Mouse (Mus musculus) forebrain, embryonic 11.5 days (tissue): Measurements from ENCODE around the gene Neurl1a. TPM values are rescaled to one million over a fixed set of nuclear protein-coding genes. Genes with fewer than 3 reads are reported as not detected.

Experiments
- ATAC-seq: fragments of 200-750 bp; cut with Nextera tagmentation; replicated peaks from 2 replicates; pipeline ENCODE4 v1.8.0; 2017; ENCODE audit warnings: moderate TSS enrichment; ENCODE audit not compliant: low FRiP score
- DNase-seq: peaks from one replicate; pipeline ENCODE4 v3.0.0-alpha.2; 2017; ENCODE audit warnings: low spot score
- H3K27ac ChIP-seq: fragments of 300-500 bp; sonication (generic); 2 replicates; pipeline ENCODE4 v1.5.1; 2014; ENCODE audit warnings: low read depth, low read length
- H3K27me3 ChIP-seq: fragments of 300-500 bp; sonication (generic); 2 replicates; pipeline ENCODE4 v1.6.1; 2014; ENCODE audit warnings: mild to moderate bottlenecking, low read length, mixed read lengths; ENCODE audit not compliant: control insufficient read depth, insufficient read depth
- H3K36me3 ChIP-seq: fragments of 300-500 bp; sonication (generic); 2 replicates; pipeline ENCODE4 v1.6.1; 2014; ENCODE audit warnings: mild to moderate bottlenecking, low read length, moderate library complexity, mixed read lengths; ENCODE audit not compliant: control insufficient read depth, insufficient read depth
- H3K4me1 ChIP-seq: fragments of 300-500 bp; sonication (generic); replicated peaks from 2 replicates; pipeline ENCODE4 v1.6.1; 2014; ENCODE audit warnings: low read length, mixed read lengths; ENCODE audit not compliant: control insufficient read depth, insufficient read depth
- H3K4me2 ChIP-seq: fragments of 300-500 bp; sonication (generic); 2 replicates; pipeline ENCODE4 v1.6.1; 2014; ENCODE audit warnings: low read depth, mild to moderate bottlenecking, low read length, moderate library complexity, mixed read lengths; ENCODE audit not compliant: severe bottlenecking
- H3K4me3 ChIP-seq: fragments of 300-500 bp; sonication (generic); 2 replicates; pipeline ENCODE4 v1.5.1; 2014; ENCODE audit warnings: low read depth, low read length
- H3K9ac ChIP-seq: fragments of 300-500 bp; sonication (generic); 2 replicates; pipeline ENCODE4 v1.6.1; 2014; ENCODE audit warnings: low read length
- H3K9me3 ChIP-seq: fragments of 300-500 bp; sonication (generic); 2 replicates; pipeline ENCODE4 v1.6.1; 2016; ENCODE audit warnings: low read length, mixed read lengths; ENCODE audit not compliant: control insufficient read depth
- WGBS: fragments of 180-500 bp; shearing (Covaris S2); extraction: QIAGEN DNeasy Blood & Tissue Kit; methylation state at CpG from one replicate; pipeline ENCODE4 v1.1.7; 2014; 5-methylcytosine and 5-hydroxymethylcytosine counted together
- polyA plus RNA-seq: library from polyadenylated mRNA; unstranded; fragments of >200 nt; fragmentation: Nextera tagmentation; extraction: Ambion mirVana; gene quantifications from 2 replicates; pipeline ENCODE4 v1.2.1, GENCODE M21; 2014

The Neurl1a gene
- polyA plus RNA-seq, 1 experiment from 2014 or later = 3.7 TPM

- DNase-seq = no peak
- Histone ChIP-seq H3K36me3 (no peaks in the 10 kb centered on the region), H3K27ac (no peak overlapping the region)
Observed at GRCm38 (mm10) chr19:47210432-47210831, 31.8 kb downstream of the Neurl1a start.

GRCm38 (mm10) chr19:47211609-47212312, 33.1 kb downstream of the Neurl1a start:
- 81% methylated on average over 10 of the region's 10 CpGs for WGBS
- DNase-seq = no peak
- ATAC-seq = no peak
- no peaks in the 10 kb centered on the region for H3K36me3 ChIP-seq
- H3K27me3 ChIP-seq = no peaks in the 10 kb centered on the region
- H3K27ac ChIP-seq = no peak overlapping the region
- no peak overlapping the region for H3K9ac ChIP-seq
- no peak overlapping the region for H3K4me3 ChIP-seq
- no peaks in the 10 kb centered on the region for H3K9me3 ChIP-seq
- no peaks in the 10 kb centered on the region for H3K4me1 ChIP-seq
- no peak overlapping the region for H3K4me2 ChIP-seq

More at GRCm38 (mm10) chr19:47210432-47210831, 31.8 kb downstream of the Neurl1a start:
- Histone ChIP-seq H3K4me3 (no peak overlapping the region), H3K9ac (no peak overlapping the region), H3K4me1 (no peaks in the 10 kb centered on the region), H3K27me3 (no peaks in the 10 kb centered on the region), H3K4me2 (no peak overlapping the region), H3K9me3 (no peaks in the 10 kb centered on the region)
- ATAC-seq = no peak
- 94% methylated on average over 4 of the region's 4 CpGs for WGBS

GRCm38 (mm10) chr19:47212401-47212800, 33.8 kb downstream of the Neurl1a start:
- H3K27me3 ChIP-seq = no peaks in the 10 kb centered on the region
- H3K9me3 ChIP-seq = no peaks in the 10 kb centered on the region
- no peak overlapping the region for H3K27ac ChIP-seq
- no peaks in the 10 kb centered on the region for H3K36me3 ChIP-seq
- no peak overlapping the region for H3K9ac ChIP-seq
- WGBS = 85% methylated on average over 7 of the region's 7 CpGs
- no peak overlapping the region for H3K4me2 ChIP-seq
- ATAC-seq (no peak), DNase-seq (no peak)
- H3K4me3 ChIP-seq = no peak overlapping the region
- H3K4me1 ChIP-seq = no peaks in the 10 kb centered on the region

GRCm38 (mm10) chr19:47213470-47213869, 34.9 kb downstream of the Neurl1a start:
- 84% methylated on average over 1 of the region's 1 CpGs for WGBS
- H3K4me2 ChIP-seq = no peak overlapping the region
- no peak for ATAC-seq

GRCm38 (mm10) chr19:47216766-47217165, 38.1 kb downstream of the Neurl1a start:
- no peak for ATAC-seq
- no peak for DNase-seq

More at GRCm38 (mm10) chr19:47213470-47213869, 34.9 kb downstream of the Neurl1a start:
- H3K4me3 ChIP-seq = no peak overlapping the region
- H3K36me3 ChIP-seq = no peaks in the 10 kb centered on the region
- no peak overlapping the region for H3K27ac ChIP-seq
- no peaks in the 10 kb centered on the region for H3K4me1 ChIP-seq
- H3K9me3 ChIP-seq = no peaks in the 10 kb centered on the region
- DNase-seq = no peak
- H3K27me3 ChIP-seq = no peaks in the 10 kb centered on the region
- no peak overlapping the region for H3K9ac ChIP-seq

GRCm38 (mm10) chr19:47219622-47220021, 41.0 kb downstream of the Neurl1a start:
- ATAC-seq (no peak), DNase-seq (no peak)
- no peaks in the 10 kb centered on the region for H3K4me1 ChIP-seq
- no peaks in the 10 kb centered on the region for H3K9me3 ChIP-seq
- no peak overlapping the region for H3K27ac ChIP-seq
- H3K4me2 ChIP-seq = no peak overlapping the region
- no peaks in the 10 kb centered on the region for H3K36me3 ChIP-seq
- no peak overlapping the region for H3K9ac ChIP-seq
- WGBS = 87% methylated on average over 4 of the region's 4 CpGs
- no peak overlapping the region for H3K4me3 ChIP-seq
- H3K27me3 ChIP-seq = no peaks in the 10 kb centered on the region

More at GRCm38 (mm10) chr19:47216766-47217165, 38.1 kb downstream of the Neurl1a start:
- WGBS = 93% methylated on average over 5 of the region's 5 CpGs
- no peak overlapping the region for H3K4me3 ChIP-seq
- no peak overlapping the region for H3K4me2 ChIP-seq
- no peaks in the 10 kb centered on the region for H3K9me3 ChIP-seq
- no peaks in the 10 kb centered on the region for H3K36me3 ChIP-seq
- H3K27me3 ChIP-seq = no peaks in the 10 kb centered on the region
- no peak overlapping the region for H3K9ac ChIP-seq
- H3K27ac ChIP-seq = no peak overlapping the region
- no peaks in the 10 kb centered on the region for H3K4me1 ChIP-seq

- WGBS = 85% methylated on average over 2 of the region's 2 CpGs
- DNase-seq (no peak), ATAC-seq (no peak)
- H3K27ac ChIP-seq = no peak overlapping the region
- H3K4me3 ChIP-seq = no peak overlapping the region
- H3K27me3 ChIP-seq = no peaks in the 10 kb centered on the region
- no peaks in the 10 kb centered on the region for H3K4me1 ChIP-seq
- no peaks in the 10 kb centered on the region for H3K9me3 ChIP-seq
- no peak overlapping the region for H3K9ac ChIP-seq
- no peaks in the 10 kb centered on the region for H3K36me3 ChIP-seq
- no peak overlapping the region for H3K4me2 ChIP-seq
Observed at GRCm38 (mm10) chr19:47220232-47220631, 41.6 kb downstream of the Neurl1a start.

GRCm38 (mm10) chr19:47221006-47221405, 42.4 kb downstream of the Neurl1a start:
- WGBS = 81% methylated on average over 4 of the region's 4 CpGs
- Histone ChIP-seq H3K4me2 (no peak overlapping the region), H3K4me1 (no peaks in the 10 kb centered on the region), H3K27ac (no peak overlapping the region), H3K36me3 (no peaks in the 10 kb centered on the region), H3K27me3 (no peaks in the 10 kb centered on the region), H3K9ac (no peak overlapping the region), H3K4me3 (no peak overlapping the region), H3K9me3 (no peaks in the 10 kb centered on the region)
- no peak for ATAC-seq
- DNase-seq = no peak
